Mouse (Mus musculus) kidney, postnatal 36 days (tissue): ENCODE data around the gene Rfng.
"Not testable (repeated sequence)": the region's sequence is repeated elsewhere in the genome, so short reads cannot be mapped to it uniquely, and the experiment has no call there.

ENCODE experiments used
- DNase-seq, 2 experiments: peaks; one replicate each; pipeline ENCODE4 v3.0.0; 2021 to 2022; ENCODE audit warnings: mixed read lengths in 2 of 2

The Rfng gene

DNA sequence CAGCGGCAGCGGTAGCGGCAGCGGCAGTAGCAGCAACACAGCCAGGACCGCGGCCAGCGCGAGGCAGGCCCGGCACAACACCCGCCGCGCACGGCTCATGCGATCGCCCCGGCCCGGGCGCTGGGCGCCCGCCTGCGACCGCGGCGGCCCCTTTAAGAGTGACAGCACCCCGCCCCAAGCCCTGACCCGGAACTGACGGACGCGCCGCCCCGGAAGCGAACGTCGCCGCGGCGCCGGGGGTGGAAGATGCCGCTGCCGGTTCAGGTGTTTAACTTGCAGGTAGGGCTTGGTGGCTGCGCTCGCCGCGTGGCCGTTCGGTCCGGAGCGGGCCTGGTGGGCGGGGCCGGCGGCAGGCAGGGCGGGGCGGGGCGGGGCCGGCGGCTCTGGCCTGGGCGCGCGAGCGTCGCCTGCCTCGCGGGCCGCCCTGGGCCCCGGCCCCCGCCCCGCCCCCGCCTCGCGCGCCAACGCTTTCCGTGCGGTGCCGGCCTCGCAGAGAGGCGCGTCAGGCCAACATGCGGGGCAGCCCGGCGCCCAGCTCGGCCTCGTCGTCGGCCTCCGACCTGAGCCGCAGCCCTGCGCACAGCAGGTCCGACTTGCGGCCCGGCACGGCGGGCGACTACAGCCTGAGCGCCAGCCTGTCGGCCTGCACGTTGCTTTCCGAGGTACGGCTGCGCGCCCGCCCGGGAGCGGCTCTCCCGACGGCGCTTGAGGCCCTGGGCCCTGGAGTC, at the start of gene Rfng, which contains the start of gene Gps1:
Gene Rfng, minus strand, starts transcription at position 144 of the 728 bp plus-strand sequence.
Gene Gps1, plus strand, starts transcription at position 209 of the 728 bp plus-strand sequence.
- DNase-seq: peak; percentile 88 to 92

DNA sequence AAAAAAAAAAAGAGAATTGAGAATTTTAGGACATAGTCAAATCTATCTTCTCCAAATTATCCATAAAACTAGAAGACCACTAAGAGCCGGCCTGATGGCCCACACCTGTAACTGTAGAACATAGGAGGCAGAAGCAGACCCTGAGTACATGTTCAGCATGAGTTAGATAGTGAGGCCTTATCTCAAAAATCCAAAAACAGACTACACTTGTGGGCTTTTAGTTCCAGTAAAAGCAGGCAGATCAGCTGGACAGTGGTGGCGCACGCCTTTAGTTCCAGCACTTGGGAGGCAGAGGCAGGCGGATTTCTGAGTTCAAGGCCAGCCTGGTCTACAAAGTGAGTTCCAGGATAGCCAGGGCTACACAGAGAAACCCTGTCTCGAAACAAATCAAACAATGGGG, 49.0 kb upstream of the Rfng start:
- DNase-seq: not testable (repeated sequence)

DNA sequence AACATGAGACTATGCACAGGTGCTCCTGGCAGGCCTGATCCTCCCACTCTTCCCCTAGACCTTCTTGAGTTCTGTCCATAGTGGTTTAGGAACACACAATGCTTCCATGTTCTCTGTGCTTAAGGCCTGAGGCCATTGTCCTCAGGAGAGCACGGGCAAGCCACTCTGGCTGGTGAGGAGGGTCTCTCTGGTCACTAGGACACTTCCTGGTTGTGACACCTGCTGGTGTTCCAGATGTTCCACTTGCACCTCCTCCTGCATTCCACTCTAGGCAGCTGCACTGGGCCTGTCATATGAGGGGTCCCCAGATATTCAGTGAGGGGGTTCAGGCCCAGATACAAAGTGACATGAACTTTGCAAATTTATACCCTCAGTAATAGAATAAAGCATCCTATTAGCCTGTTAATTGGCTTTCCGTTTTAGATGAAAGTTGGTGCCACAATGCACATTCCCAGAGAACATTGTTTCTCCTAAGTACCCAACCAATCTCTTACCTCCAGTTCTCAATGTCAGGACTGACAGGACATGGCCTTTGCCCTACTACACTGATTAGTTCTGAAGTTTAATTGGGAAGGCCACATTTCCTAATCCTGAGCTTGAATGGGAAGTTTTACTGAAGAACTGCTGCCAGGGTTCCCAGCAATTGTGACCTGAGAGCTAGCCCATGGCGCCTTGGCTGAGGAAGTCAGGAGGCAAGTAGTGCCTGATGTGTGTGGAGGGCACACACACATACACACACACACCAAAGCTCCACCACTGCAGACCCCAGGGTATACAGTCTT, 47.8 kb upstream of the Rfng start:
- DNase-seq: no peak

DNA sequence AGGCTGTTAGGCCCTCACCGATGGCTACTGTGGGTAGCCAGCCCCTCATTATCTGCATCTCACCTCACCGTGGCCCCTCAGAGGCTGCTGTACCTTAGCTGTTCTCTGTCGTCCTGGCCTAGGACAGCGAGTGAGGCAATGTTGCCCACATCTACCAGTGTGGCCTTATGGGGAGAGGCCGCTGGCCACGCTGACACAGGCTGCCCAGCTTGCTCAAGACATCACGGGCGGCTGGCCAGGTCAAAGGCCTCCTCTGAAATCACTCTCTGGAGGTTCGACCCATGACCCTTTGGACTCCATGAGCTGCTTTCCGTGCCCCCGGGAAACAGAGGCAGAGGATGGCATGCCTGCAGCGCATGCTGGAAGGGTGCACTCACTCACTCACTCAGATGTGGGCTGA, 46.7 kb upstream of the Rfng start:
- DNase-seq: peak; percentile 75 to 85

DNA sequence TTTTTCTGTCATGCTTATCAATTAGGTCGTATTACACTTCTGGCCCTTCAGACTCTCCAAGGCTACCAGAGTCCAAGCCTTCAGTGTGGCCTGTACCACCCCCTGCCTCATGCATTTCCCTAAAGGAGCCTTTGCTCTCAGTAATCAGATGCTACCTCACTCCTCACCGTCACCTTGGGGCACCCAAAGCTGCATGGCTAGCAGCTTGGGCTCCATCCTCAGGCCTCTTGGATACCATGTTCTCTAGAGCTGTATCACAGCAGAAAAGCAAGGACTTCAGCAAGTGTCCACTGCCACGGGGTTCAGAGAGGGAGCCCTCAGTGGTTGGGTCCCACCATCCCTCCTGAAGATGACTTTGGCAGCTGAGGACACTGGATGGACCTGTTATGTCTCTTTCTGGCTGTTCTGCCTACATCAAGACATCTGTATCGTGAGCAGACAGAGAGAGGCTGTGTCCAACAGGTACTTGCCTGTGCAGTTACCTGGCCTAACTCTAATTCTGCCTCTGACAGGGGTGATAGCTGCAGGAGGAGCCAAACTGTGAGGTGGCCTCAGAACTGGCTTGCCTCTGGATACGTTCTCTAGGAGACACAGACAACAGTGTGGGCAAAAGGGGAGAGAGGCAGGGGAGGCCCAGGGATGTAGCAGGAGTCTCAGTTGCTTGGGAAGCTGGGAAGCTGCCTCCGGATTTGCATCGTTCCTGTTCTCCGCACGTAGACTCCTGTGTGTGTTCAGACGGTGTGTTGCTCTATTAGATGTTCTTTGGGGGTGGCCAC, 45.9 kb upstream of the Rfng start:
- no peak for DNase-seq

DNA sequence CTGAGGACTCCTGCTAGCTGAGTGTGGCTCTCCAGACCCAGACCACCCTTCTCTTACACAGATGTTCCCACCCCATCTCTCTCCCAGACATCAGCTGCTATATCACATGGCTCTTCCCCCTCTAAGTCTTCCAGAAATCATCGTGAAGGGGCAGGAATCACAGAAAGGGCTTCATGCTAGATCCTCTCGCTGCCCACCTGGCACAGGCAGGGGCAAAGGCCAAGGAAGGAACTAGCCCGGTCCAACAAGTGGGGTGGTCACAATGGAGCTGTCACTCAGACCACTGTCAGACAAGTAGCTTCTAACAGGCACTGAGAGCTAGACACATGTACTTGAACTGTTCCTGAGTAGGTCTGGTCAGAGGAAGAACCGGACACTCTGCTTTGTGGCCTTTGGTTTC, 44.4 kb upstream of the Rfng start:
- DNase-seq: no peak

DNA sequence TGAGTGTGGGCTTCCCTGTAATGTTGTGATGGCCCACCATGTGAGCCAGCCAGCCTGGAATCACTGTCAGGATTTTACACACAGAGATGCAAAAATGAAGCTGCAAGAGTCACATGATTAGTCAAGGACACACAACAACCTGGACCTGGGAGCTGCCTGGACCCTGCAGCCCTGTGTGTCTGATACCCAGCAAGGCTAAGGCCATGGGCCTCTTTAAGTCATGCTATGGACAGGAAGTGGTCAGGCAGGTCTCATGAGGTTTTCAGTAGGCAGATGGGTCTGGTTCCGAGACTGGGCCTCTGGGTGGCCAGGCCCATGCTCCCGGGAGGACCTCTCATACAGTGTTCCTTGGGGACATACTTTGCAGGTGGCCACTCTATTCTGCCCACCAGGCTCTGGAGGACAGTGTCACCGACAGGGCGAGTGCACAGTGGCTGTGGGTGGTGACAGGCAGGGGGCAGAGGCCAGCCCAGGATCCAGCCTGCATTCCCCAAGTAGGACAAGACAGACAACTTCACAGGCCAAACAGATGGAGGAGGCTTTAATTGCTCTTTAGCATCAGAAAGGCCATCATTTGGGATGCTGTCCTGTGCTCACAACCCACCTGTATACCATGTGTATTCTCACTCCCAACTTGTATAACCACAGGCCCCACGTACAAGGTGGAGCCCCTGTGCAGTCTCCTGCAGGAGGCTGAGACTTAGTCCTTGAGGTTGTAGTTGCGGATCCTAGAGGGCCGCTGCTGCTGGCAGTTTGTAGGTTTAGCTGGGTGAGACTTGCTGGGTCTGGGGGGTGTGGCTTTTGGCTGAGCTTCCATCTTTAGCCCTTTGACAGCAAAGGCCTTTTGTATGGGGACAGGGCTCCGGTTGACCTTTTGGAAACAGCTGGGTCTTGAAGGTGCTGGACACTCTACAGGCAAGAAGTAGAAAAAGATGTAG, 42.3 kb upstream of the Rfng start:
- no peak for DNase-seq

DNA sequence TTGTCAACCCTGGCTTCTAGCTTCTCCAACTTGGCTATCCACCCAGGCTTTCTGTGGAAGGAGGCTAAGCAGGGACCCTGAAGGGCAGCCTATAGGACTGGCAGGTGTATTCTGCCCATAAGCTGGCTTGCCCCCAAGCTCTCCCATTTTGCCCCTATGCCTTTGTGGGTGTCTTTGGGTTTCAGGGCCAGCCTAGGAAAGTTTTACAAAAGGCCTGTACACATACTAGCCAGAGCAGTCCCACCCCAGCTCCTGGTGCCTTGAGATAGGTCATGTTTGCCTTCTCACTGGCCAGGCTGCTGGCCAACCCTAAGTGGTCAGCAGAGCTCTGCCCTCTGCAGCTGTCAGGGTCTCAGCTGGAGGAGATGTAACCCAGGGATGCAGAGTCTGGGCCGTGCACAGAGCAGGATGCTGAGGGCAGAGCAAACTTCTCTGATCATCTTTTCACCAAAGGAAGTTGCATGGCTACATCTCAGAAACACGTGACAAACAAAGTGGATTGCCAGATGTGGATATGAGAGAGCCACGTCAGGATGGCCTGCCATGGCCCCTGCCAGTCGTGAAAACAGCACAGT, 41.4 kb upstream of the Rfng start:
- DNase-seq: no peak

DNA sequence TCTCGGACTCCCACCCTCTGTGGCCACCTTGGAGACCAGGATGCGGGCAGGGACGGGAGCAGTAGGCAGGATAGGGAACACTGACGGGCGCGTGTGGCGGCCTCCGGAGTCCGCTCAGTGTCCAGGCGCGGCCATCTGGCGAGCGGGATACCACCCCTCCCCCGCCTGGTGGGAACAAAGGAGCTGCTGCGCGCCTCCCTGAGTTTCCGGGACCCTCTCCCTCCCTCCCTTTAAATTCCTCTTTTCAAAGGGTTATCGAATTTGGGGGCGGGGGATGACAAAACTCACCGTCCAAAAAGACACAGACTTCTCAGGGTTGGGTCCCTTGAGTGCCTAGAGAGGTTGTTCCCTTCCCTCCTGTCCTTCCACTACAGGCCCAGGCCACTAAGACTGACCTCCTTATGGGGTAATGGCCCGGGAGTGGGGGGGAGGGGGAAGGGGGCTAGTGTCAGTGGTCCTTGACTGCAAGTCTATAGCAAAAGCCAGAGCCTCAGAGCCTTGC, 40.8 kb upstream of the Rfng start:
- DNase-seq: no peak

DNA sequence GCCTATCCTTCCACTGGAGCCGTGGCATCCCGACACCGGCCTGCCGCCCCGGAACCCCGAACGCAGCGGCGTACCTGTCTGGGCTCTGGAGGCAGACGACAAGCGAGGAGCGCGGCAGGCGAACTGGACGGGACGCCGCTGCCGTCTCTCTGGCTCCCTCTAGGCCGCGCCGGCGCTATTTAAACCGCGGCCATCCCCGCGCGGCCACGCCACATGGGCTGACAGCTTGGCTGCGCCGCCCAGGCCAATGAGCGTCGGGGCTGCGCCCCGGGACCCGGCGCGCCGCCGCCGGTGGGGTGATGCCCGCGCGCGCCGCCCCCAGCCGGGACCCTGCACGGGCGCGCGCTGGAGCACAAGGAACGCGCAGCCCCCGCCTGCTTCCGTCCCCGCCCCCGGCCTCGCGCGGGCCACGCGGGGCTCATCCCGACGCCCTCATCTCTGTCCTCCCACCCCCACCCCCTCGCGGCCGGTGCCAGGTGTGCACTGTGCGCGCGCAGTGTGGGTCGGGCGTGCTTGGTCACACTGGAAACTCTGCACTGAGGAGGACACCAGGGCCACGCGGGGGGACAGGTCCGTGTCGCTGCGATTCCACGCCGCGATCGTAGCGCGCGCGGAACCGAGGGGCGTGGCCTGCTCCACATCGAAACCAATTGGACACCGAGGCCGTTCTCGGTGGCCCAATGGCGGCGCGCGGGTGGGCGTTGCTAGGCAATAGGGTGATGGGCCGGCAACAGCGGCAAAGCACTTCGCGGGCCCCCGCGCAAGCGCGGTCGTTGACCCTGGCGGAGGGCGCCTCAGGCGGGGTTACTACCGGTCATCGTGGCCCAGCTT, 40.2 kb upstream of the Rfng start, which contains the start of gene Fasn:
Gene Fasn, minus strand, starts transcription at position 592 of the 831 bp plus-strand sequence.
- DNase-seq: peak; percentile 96

DNA sequence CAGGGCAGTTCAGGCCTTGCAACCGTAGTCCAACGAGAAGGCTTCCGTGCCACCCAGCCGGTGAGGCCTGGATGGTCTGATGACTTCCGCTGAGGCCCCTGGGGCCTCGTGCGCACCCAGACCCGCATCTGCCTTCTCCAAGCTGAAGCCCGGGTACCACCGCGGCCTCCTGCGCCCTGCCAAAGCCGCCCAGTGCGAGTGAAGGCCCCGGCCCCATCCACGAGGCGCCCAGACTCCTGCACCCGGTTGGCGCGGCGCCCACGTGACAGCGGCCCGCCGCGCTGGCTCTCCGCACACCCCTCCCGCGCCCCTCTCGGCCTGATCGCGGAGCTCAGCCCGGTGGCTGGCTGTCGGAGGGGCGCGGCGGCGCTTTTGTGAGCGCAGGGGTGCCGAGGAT, 39.5 kb upstream of the Rfng start:
- peak; percentile 39 to 74 for DNase-seq

DNA sequence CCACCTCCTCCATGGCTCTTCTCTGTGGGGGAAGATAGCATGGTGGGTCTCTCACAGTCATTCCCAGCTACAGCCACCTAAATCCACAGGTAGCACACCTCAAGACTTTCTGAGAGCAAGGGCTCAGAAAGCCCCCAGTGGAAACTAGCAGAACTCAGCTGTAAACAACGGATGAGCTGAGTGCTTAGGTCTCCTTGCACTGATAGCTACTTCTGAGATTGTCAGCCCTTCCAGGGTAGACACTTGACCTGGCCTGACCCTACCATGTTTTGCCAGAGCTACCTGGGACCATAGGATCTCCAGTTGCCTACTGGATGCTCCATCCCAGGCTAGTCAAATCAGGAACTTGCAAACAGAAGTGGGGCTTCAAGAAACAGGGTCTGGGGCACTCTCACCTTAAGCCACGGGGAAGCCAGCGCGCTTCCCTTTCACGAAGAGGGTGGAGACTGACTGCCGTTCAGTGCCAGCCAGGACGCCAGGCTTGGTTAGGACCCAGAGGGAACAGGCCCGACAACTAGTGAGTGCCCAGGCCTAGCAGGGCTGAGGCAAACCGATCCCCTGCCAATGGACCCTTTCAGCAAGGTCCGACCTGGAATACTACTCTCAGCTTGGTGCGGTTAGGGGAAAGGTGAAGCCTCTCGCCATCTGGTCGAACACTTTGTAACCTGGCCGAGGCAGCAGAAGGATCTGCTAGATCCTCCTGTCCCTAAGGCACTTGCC, 39.0 kb upstream of the Rfng start:
- DNase-seq: peak; percentile 13 to 48

DNA sequence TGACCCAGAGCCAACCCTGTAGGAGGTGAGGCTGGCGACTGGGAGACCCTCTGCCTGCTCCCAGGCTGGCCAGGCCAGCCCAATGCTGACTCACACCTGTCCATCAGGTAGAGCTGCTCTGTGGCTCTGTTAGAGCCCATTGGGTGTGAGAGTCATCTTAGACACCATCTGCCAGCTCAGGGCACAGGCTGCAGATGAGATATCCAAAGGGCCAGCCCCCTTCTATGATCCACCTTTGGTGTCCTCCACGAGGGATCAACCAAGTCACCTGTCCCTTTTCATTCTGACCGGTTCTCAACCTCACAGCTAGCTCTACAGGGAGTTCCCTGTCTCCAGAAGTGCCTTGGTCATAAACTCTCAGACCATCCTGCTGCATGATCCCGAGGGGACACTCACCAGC, 38.3 kb upstream of the Rfng start:
- no peak for DNase-seq

DNA sequence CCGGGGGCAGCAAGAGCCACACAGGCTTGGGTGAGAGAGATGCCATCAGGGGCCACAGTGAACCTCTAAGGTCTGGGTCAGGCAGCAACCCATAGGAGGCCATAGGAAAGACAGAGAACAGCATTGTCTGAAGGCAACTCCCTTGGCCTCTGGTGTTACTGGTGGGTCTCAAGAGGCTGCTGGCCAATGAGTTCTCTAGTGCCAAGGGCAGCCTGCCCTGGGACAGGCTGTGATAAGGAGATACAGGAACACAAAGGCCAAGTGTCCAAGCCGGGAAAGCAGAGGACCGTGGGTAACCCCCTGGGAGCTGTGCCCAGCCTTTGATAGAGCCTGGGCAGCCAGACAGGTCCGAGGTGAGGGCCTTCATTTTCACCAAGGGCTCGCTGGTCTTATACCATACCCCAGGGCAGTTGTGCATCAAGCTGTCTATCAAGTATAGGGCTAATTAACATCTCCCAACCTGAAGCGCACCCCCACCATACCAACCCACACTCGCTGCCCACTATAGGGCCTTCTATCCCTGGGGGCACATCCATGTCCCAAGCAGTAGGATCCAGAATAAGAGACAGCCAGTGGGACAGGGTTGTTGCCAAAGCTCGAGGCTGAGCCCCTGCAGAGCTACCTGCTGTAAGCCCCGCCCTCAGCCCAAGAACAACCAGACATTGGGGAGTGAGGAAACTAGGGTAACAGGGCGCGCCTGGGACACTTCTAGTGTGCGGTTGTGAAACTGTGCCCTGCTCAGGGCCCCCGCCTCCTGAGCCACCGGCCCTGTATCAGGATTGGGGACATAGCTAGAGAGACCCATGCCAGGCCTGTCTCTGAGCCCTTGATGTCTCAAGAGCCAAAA, 37.3 kb upstream of the Rfng start:
- no peak for DNase-seq

DNA sequence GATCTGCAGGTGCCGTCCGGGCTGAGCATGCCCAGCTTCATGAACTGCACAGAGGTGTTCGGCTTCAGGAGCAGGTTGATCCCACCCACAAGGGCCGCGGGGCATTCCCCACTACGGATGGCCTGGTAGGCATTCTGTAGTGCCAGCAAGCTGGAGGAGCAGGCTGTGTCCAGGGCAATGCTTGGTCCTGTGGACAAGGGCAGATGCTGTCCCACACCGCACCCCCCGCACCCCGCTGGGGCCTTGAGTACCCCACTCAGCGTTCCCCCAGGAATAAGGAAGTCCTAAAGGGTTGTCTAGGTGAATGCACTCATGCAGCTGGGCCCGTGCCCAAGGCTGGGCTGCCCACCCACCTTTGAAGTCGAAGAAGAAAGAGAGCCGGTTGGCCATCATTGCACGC, 36.5 kb upstream of the Rfng start:
- DNase-seq: no peak

DNA sequence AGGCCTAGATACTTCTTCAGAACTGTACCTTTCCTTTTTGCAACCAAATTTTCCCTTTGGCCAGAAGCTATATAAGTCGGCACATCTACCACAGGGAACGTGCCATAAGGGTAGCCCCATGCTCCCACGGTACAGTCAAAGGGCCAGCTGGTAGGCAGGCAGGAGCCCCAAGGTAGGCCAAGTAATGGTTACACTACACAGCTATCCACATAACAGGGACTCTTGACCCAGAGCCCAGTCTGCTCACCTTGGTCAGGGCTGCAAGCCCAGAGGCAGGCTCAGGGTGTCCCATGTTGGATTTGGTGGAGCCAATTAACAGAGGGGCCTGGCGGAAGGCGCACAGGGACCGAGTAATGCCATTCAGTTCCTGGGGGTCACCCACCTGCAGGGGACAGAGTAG, 35.5 kb upstream of the Rfng start:
- no peak for DNase-seq

DNA sequence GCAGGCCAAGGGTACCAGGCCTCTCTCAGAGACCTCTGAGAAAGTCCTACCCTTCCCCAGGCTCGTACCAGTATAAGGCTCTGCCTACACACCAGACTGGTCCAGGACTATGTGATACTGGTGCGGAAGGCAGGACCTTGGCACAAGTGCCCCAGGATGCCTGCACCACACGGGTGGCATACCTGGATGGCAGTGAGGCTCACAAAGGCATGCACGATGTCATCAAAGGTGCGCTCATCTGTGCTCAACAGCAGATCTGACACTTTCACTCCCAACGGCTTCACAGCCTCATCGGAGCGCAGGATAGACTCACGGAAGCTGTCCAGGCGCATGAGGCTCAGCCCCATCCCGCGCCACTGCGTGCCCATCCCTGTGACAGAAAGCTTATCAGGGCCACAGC, 34.2 kb upstream of the Rfng start:
- no peak for DNase-seq

DNA sequence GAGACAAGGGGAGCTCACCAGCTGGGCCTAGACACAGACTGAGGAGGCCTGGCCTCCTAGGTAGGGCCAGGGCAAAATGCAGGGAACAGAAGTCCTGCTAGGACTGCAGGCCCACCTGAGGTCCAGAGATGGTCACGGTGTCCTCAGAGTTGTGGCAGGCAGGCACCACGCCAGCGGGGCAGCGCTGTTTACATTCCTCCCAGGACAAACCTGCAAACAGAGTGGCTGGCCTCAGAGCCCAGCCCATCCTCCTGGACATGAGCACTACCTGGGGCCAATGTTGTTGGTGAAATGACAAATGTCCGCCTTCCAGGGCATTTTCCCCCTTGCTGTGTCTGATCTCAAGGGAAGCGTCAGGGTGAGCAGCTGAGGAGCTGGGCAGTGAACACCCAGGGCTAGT, 33.4 kb upstream of the Rfng start:
- DNase-seq: no peak

DNA sequence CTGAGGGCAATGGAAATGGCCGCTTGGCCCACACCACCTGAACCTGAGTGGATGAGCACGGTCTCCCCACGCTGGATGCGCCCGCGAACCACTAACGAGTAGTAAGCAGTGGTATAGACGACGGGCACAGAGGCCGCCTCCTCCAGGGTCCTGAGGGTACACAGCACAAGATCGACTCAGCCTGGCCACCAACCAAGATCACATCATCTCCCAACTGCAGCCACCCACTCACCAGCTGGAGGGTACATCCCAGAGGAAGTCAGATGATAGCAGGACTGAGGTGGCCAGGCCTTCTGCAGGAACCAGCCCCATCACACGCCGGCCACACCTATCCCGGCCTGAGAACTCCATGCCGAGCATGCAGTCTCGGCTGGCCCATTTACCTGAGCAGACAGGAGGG, 28.1 kb upstream of the Rfng start:
- DNase-seq: no peak
